Mouse (Mus musculus): Measurements from ENCODE around the gene Ifne.

DNA sequence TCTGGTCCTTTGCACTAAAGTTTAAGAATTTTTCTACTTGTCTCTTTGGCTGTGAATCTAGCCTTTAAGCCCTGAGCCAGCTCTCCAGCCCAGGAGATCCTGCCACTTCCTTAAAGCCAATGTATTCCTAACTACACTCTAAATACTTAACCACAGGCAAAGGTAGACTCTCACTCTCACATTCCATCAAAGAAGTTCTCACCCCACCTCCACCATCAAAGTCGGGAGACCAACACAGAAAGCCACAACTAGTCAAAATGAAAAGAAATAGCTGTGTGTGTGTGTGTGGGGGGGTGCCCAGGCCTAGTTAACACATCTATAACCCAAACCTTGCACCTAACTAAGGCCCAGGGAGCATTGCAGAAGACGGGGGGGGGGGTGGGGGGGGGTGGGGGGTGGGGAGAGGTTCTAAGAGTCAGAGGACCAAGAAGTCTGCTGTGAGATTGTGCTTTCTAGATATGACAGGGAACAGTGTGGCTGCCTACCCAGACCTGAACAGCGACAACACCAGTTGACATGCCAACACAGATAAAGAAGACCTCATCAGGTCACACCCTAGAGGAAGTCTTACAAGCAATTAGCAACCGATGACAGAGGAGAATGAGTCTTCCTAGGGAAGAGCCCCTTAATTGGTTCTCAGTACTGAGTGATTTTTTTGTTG, 4.4 kb downstream of the Ifne start:
- TF ChIP-seq GATA1 (IDR thresholded peaks at IDR 0.05; ENCODE audit: low read depth, low read length): peak; percentile 80
- no peak for TF ChIP-seq NRF1 (IDR thresholded peaks at IDR 0.05; ENCODE audit: insufficient read depth, low read depth, low read length, poor library complexity, severe bottlenecking)
- no peak for TF ChIP-seq CTCF (IDR thresholded peaks at IDR 0.05 in 2 of 3, conservative IDR thresholded peaks at IDR 0.05 in 1 of 3; ENCODE audit: control insufficient read depth in 1 of 3, insufficient read depth in 1 of 3, low read depth in 2 of 3, low read length in 3 of 3, poor library complexity in 1 of 3, severe bottlenecking in 1 of 3)
- no peak for TF ChIP-seq E2F4 (IDR thresholded peaks at IDR 0.05; ENCODE audit: borderline replicate concordance, low read depth, low read length)
- peak; percentile 36 to 69; a peak in 3 of 4 replicates for TF ChIP-seq EP300 (IDR thresholded peaks at IDR 0.05; ENCODE audit: low read depth in 1 of 2, low read length in 2 of 2)
- no peak for TF ChIP-seq USF1 (IDR thresholded peaks at IDR 0.05; ENCODE audit: low read depth, low read length)
- no peak for TF ChIP-seq BHLHE40 (IDR thresholded peaks at IDR 0.05; ENCODE audit: borderline replicate concordance, low read depth, low read length)
- peak; percentile 72; the same call in 1 of the 2 replicates for TF ChIP-seq MXI1 (IDR thresholded peaks at IDR 0.05; ENCODE audit: low read depth, low read length)
- TF ChIP-seq KAT2A (conservative IDR thresholded peaks at IDR 0.05; ENCODE audit: low read depth, low read length): no peak
- TF ChIP-seq POLR2A (IDR thresholded peaks at IDR 0.05; ENCODE audit: control insufficient read depth in 1 of 2, insufficient read depth in 1 of 2, low read depth in 1 of 2, low read length in 2 of 2, poor library complexity in 1 of 2): no peak
